Mouse (Mus musculus) ES-E14 (cell line): ENCODE results near the gene A730061H03Rik. TPM values are rescaled to one million over a fixed set of nuclear protein-coding genes. Genes with fewer than 3 reads are reported as not detected.

Source experiments
- DNase-seq: peaks from one replicate; pipeline ENCODE4 v3.0.0-alpha.2; 2013; ENCODE audit warnings: low read depth, low spot score
- H3K27ac ChIP-seq: 2 replicates; pipeline ENCODE4 v1.5.1; 2012; ENCODE audit warnings: low read depth, mild to moderate bottlenecking, low read length, moderate library complexity, mixed read lengths; ENCODE audit not compliant: poor library complexity, insufficient read depth, severe bottlenecking
- H3K36me3 ChIP-seq: 2 replicates; pipeline ENCODE4 v1.6.1; 2012; ENCODE audit warnings: mild to moderate bottlenecking, low read length, moderate library complexity, mixed read lengths; ENCODE audit not compliant: control insufficient read depth, poor library complexity, insufficient read depth, severe bottlenecking
- H3K4me1 ChIP-seq, 2 experiments: fragments of 150-350 bp in 1 of 2; sonication (generic) in 1 of 2; 2 replicates each; pipeline ENCODE4 v1.6.1; 2012; ENCODE audit warnings: low read length in 2 of 2, mild to moderate bottlenecking in 1 of 2, mixed read lengths in 1 of 2; ENCODE audit not compliant: control insufficient read depth in 2 of 2, insufficient read depth in 2 of 2, poor library complexity in 1 of 2
- H3K4me3 ChIP-seq, 2 experiments: fragments of 150-350 bp in 1 of 2; sonication (generic) in 1 of 2; 2 replicates each; pipeline ENCODE4 v1.5.1; 2012; ENCODE audit warnings: low read length in 2 of 2, low read depth in 1 of 2, mild to moderate bottlenecking in 1 of 2, mixed read lengths in 1 of 2; ENCODE audit not compliant: insufficient read depth in 1 of 2, poor library complexity in 1 of 2, severe bottlenecking in 1 of 2
- H3K9ac ChIP-seq: 2 replicates; pipeline ENCODE4 v1.6.1; 2012; ENCODE audit warnings: low read depth, mild to moderate bottlenecking, low read length, mixed read lengths; ENCODE audit not compliant: poor library complexity, insufficient read depth, severe bottlenecking
- H3K9me3 ChIP-seq: fragments of 150-350 bp; sonication (generic); 2 replicates; pipeline ENCODE4 v1.6.1; 2012; ENCODE audit warnings: low read depth, mild to moderate bottlenecking, low read length; ENCODE audit not compliant: control insufficient read depth, insufficient read depth
- CHD2 ChIP-seq: IDR thresholded peaks from 2 replicates; pipeline ENCODE4 v1.6.1; 2014; ENCODE audit warnings: mild to moderate bottlenecking, low read depth, low read length, inconsistent platforms
- HCFC1 ChIP-seq: IDR thresholded peaks from 2 replicates; pipeline ENCODE4 v1.6.1; 2012; ENCODE audit warnings: low read length, inconsistent platforms, borderline replicate concordance; ENCODE audit not compliant: insufficient read depth
- MAFK ChIP-seq: IDR thresholded peaks from 2 replicates; pipeline ENCODE4 v1.6.1; 2014; ENCODE audit warnings: mild to moderate bottlenecking, low read depth, low read length, inconsistent platforms; ENCODE audit not compliant: insufficient read depth
- ZC3H11A ChIP-seq: IDR thresholded peaks from 2 replicates; pipeline ENCODE4 v1.6.1; 2012; ENCODE audit warnings: low read depth, mild to moderate bottlenecking, inconsistent platforms, low read length, borderline replicate concordance
- ZNF384 ChIP-seq: IDR thresholded peaks from 2 replicates; pipeline ENCODE4 v1.6.1; 2012; ENCODE audit warnings: low read depth, low read length, inconsistent platforms
- in situ Hi-C, 2 experiments: fragments of 600-800 bp; cut with MboI; formaldehyde crosslinking; loops; one replicate each; pipeline ENCODE4 v1.15.1; 2025; ENCODE audit warnings: low sequenced_read_pairs in 2 of 2, inconsistent platforms in 1 of 2; ENCODE audit not compliant: unreplicated experiment in 2 of 2
- total RNA-seq: library from RNA; depleted of rRNA; stranded (reverse); fragments of 300-350 nt; gene quantifications from 2 replicates; pipeline ENCODE4 v1.2.3, GENCODE M21; 2012

Gene A730061H03Rik
- total RNA-seq, 1 experiment: not detected

DNA sequence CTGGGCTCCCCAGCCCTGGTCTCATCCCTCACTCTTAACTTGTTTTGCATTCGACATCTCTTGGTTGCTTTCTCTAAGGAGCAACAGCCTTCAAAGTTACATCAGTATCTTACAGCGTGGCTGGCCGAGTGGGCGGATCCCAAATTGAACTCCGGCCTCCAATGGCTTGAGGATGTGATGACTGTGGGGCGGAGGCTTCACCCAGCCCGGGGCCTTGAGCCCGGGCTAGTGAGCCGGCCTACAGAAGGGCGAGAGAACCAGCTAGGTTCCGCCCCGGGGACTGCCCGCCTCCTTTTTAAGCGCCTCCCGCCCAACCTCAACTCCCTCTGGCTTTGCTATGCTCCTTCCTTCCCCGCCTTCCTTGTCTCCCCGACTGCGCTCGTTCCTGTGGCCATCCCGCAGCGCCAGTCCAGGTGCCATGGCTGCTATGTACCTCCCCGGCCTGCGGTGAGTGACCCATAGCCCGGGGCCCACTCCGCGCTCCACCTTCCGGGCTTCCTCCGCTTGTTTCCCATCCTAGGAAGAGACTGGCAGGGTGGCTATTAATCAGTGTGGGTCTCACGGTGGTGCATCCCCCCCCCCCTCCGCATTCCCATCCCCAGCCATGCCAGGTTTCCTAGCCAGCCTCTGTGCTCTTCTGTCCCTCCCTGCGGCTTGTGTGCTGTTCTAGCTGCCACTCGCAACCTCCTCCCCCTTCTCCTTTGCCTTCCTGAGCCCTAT, 20.0 kb downstream of the A730061H03Rik start, which contains the start of gene Pck2:
TSS of gene Pck2 (plus strand) at position 200 of the 720 bp plus-strand sequence.
- no peak within 1 kb of the TSS for H3K27ac ChIP-seq
- peaks cover 7 to 21% of the 10 kb centered on the region in 2 experiments; a peak in 3 of 4 replicates for H3K4me1 ChIP-seq
- H3K9ac ChIP-seq: peak within 1 kb of the TSS; percentile 81
- H3K9me3 ChIP-seq: no peaks in the 10 kb centered on the region
- peak within 1 kb of the TSS; percentile 71 to 75 for H3K4me3 ChIP-seq
- peaks cover 25% of the 10 kb centered on the region for H3K36me3 ChIP-seq
- peak; percentile 93 for DNase-seq
- TF ChIP-seq HCFC1 (0 out of 2 replicates have a peak, but pooled peaks have one; percentile 24), MAFK (no peak), CHD2 (no peak), ZNF384 (no peak), ZC3H11A (no peak)
- in situ Hi-C loops: loop anchor here in 1 of 2 experiments (5.0 kb wide), 1 partner anchor 52 kb away; the partner anchor contains the start of genes Psme2 and Rnf31

DNA sequence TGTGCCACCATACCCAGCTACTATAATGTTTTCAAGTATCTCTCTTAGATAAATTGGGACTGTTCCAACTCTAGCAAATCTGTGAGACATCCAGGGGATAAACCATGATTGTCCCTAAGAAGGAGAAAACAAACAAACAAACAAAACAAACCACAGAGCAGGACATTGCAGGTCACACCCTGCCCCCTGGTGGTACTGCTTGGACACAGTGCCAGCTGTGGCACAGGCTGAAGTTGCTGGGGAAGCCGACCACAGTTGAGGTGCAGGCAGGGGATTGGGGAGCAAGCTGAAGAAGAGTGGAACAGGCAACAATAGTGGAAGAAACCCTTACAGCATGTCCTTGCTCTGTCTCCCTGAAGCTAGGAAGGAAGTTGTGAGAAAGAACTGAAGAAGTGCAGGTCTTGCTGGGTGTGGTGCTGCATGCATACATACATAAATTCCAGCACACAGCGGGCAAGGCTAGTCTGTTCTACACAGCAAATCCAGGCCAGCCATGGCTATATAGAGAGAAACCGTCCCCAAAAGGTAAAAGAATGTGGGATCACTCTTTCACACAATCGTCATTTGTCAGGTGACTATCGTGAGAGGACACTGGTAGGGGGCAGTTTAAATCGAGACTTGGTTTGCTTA, 24.0 kb downstream of the A730061H03Rik start:
- DNase-seq: no peak
- Histone ChIP-seq H3K9me3 (no peaks in the 10 kb centered on the region), H3K4me1 (peaks cover 7 to 16% of the 10 kb centered on the region in 2 experiments; a peak in 3 of 4 replicates), H3K27ac (no peak overlapping the region), H3K36me3 (no peaks in the 10 kb centered on the region), H3K4me3 (no peak overlapping the region), H3K9ac (0 out of 2 replicates have a peak overlapping the region, but pooled peaks have one; percentile 1)
- TF ChIP-seq CHD2 (no peak), HCFC1 (no peak), ZC3H11A (no peak), ZNF384 (no peak), MAFK (no peak)
- in situ Hi-C loops: no loop called here

DNA sequence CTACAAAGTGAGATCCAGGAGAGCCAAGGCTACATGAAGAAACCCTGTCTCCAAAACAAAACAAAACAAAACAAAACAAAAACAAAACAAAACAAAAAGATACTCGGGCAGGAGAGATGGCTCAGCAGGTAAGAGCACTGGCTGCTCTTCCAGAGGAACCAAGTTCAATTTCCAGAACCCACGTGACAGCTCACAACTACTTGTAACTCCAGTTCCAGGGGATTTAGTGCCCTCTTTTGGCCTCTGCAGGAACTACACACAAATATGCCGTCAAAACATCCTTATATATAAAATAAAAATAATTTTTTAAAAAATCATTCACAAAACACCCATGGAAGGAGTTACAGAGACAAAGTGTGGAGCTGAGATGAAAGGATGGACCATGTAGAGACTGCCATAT, 32.3 kb downstream of the A730061H03Rik start:
- no peaks in the 10 kb centered on the region for H3K4me1 ChIP-seq
- no peak overlapping the region for H3K9ac ChIP-seq
- no peaks in the 10 kb centered on the region for H3K9me3 ChIP-seq
- H3K4me3 ChIP-seq: no peak overlapping the region
- peak; percentile 56 for DNase-seq
- no peak overlapping the region for H3K27ac ChIP-seq
- H3K36me3 ChIP-seq: no peaks in the 10 kb centered on the region
- TF ChIP-seq ZC3H11A: no peak
- no peak for TF ChIP-seq ZNF384
- no peak for TF ChIP-seq MAFK
- no peak for TF ChIP-seq CHD2
- no peak for TF ChIP-seq HCFC1
- in situ Hi-C loops: no loop called here

DNA sequence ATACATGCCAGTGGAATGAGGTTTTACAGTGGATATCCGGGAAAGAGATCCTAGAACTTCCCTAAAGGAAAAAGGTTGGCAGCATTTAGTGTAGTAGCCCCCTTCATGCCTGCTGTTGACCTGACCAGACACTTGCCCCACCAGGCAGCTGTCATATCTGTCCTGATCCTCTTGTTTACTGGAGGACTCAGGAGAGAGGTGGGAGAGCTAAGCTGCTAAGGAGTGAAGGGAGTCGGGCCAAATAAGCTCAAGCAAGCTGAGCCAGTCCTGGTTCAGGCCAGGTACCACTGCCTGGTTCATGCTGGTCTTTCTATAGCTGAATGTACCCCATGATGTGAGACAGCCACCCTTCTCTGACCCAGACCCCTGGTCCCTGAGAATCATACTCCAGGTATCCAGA, 33.5 kb downstream of the A730061H03Rik start:
- no peak for DNase-seq
- in situ Hi-C loops: no loop called here

More for the DNA sequence above, 33.5 kb downstream of the A730061H03Rik start:
- no peak for TF ChIP-seq ZC3H11A
- no peak for TF ChIP-seq HCFC1
- no peak for TF ChIP-seq CHD2
- TF ChIP-seq MAFK: no peak
- TF ChIP-seq ZNF384: no peak
- Histone ChIP-seq H3K36me3 (no peaks in the 10 kb centered on the region), H3K27ac (no peak overlapping the region), H3K9me3 (no peaks in the 10 kb centered on the region), H3K9ac (no peak overlapping the region), H3K4me3 (no peak overlapping the region), H3K4me1 (no peaks in the 10 kb centered on the region)
